ENCODE assay signal across 20 mouse cellular contexts in genomic region chr7:79892576-79893428, GRCm38 (mm10). TPM values are rescaled to one million over a fixed set of nuclear protein-coding genes. Genes with fewer than 3 reads are reported as not detected.
A peak's percentile ranks its signal among the peaks of the same experiment; 100 is the strongest.
DNase-seq lines count a peak whose midpoint lies in the region; ATAC-seq lines count a peak whose summit lies in the region.
"Had no signal": no experiment of that assay in that cellular context is flagged by ENCODE, and none has a peak within 500 bp of the region (broad histone marks: within the 10 kb centered on the region; RNA-seq: fewer than 3 reads in every experiment).

No protein-coding gene starts in this region.

- no peaks in the 10 kb centered on the region for H3K27me3 ChIP-seq in forebrain, embryonic 11.5 days (ENCODE audit: control insufficient read depth, insufficient read depth, low read length)
- H3K27me3 ChIP-seq in forebrain, embryonic 16.5 days (replicated peaks; ENCODE audit: control insufficient read depth, insufficient read depth, low read length): no peaks in the 10 kb centered on the region
- no peaks in the 10 kb centered on the region for H3K27me3 ChIP-seq in kidney, embryonic 14.5 days (ENCODE audit: control insufficient read depth, insufficient read depth, low read length)
- no peaks in the 10 kb centered on the region for H3K27me3 ChIP-seq in intestine, embryonic 14.5 days (replicated peaks; ENCODE audit: control insufficient read depth, insufficient read depth, low read length)
- H3K27me3 ChIP-seq: CH12.LX; forebrain, embryonic 12.5 days; neural tube, embryonic 15.5 days had no signal

- 93% methylated on average over 6 of the region's 6 CpGs for WGBS in forebrain, embryonic 11.5 days
- 94% methylated on average over 6 of the region's 6 CpGs for WGBS in forebrain, embryonic 16.5 days
- 73% methylated on average over 6 of the region's 6 CpGs for WGBS in kidney, embryonic 14.5 days
- WGBS in intestine, embryonic 14.5 days: 71% methylated on average over 6 of the region's 6 CpGs

- no peak overlapping the region for H3K4me2 ChIP-seq in forebrain, embryonic 11.5 days (ENCODE audit: low read depth, low read length, severe bottlenecking)
- H3K4me2 ChIP-seq in forebrain, embryonic 16.5 days (ENCODE audit: low read length): no peak overlapping the region
- no peak overlapping the region for H3K4me2 ChIP-seq in kidney, embryonic 14.5 days (replicated peaks; ENCODE audit: low read depth, low read length)
- no peak overlapping the region for H3K4me2 ChIP-seq in intestine, embryonic 14.5 days (ENCODE audit: low read length)
- H3K4me2 ChIP-seq: forebrain, embryonic 12.5 days; heart, embryonic 11.5 days; neural tube, embryonic 15.5 days had no signal

- H3K36me3 ChIP-seq in forebrain, embryonic 11.5 days (ENCODE audit: control insufficient read depth, insufficient read depth, low read length): no peaks in the 10 kb centered on the region; the same call in 1 of the 2 replicates
- peaks cover 2% of the 10 kb centered on the region for H3K36me3 ChIP-seq in forebrain, embryonic 16.5 days (ENCODE audit: control insufficient read depth, insufficient read depth)
- peaks cover 14% of the 10 kb centered on the region for H3K36me3 ChIP-seq in kidney, embryonic 14.5 days (ENCODE audit: control insufficient read depth, insufficient read depth, low read length)
- peaks cover 26% of the 10 kb centered on the region; the same call in 1 of the 2 replicates for H3K36me3 ChIP-seq in intestine, embryonic 14.5 days (ENCODE audit: control insufficient read depth, insufficient read depth, low read length)

- H3K27ac ChIP-seq in forebrain, embryonic 11.5 days (ENCODE audit: low read depth, low read length): no peak overlapping the region
- no peak overlapping the region for H3K27ac ChIP-seq in forebrain, embryonic 16.5 days (ENCODE audit: low read length)
- peak overlapping the region; percentile 47; the same call in 1 of the 2 replicates for H3K27ac ChIP-seq in kidney, embryonic 14.5 days (ENCODE audit: low read depth, low read length)
- H3K27ac ChIP-seq in intestine, embryonic 14.5 days (ENCODE audit: low read depth): peak overlapping the region; percentile 57; the same call in 1 of the 2 replicates
- H3K27ac ChIP-seq: forebrain, embryonic 12.5 days; layer of hippocampus, adult 2 months; neural tube, embryonic 15.5 days had no signal

- no peaks in the 10 kb centered on the region for H3K9me3 ChIP-seq in forebrain, embryonic 11.5 days (ENCODE audit: control insufficient read depth, low read length)
- H3K9me3 ChIP-seq in forebrain, embryonic 16.5 days (ENCODE audit: control insufficient read depth, low read length): no peaks in the 10 kb centered on the region
- H3K9me3 ChIP-seq in kidney, embryonic 14.5 days (ENCODE audit: control insufficient read depth, low read length): no peaks in the 10 kb centered on the region
- H3K9me3 ChIP-seq in intestine, embryonic 14.5 days (ENCODE audit: control insufficient read depth, low read length): no peaks in the 10 kb centered on the region
- H3K9me3 ChIP-seq: forebrain, embryonic 12.5 days; neural tube, embryonic 15.5 days had no signal

- H3K4me3 ChIP-seq in forebrain, embryonic 11.5 days (ENCODE audit: low read depth, low read length): no peak overlapping the region
- H3K4me3 ChIP-seq in forebrain, embryonic 16.5 days (replicated peaks; ENCODE audit: low read length): no peak overlapping the region
- no peak overlapping the region for H3K4me3 ChIP-seq in kidney, embryonic 14.5 days (ENCODE audit: low read length)
- H3K4me3 ChIP-seq in intestine, embryonic 14.5 days (ENCODE audit: low read depth, low read length): no peak overlapping the region
- H3K4me3 ChIP-seq: forebrain, embryonic 12.5 days; layer of hippocampus, adult 2 months; neural tube, embryonic 15.5 days had no signal

- H3K4me1 ChIP-seq in forebrain, embryonic 11.5 days (replicated peaks; ENCODE audit: control insufficient read depth, insufficient read depth, low read length): no peaks in the 10 kb centered on the region
- no peaks in the 10 kb centered on the region for H3K4me1 ChIP-seq in forebrain, embryonic 16.5 days (replicated peaks; ENCODE audit: control insufficient read depth, insufficient read depth, low read length)
- H3K4me1 ChIP-seq in kidney, embryonic 14.5 days (ENCODE audit: control insufficient read depth, insufficient read depth, low read length): peaks cover 7% of the 10 kb centered on the region
- H3K4me1 ChIP-seq in intestine, embryonic 14.5 days (replicated peaks; ENCODE audit: control insufficient read depth, insufficient read depth, low read length): no peaks in the 10 kb centered on the region
- H3K4me1 ChIP-seq: forebrain, embryonic 12.5 days; neural tube, embryonic 15.5 days had no signal

- DNase-seq in forebrain, embryonic 11.5 days (ENCODE audit: low spot score): peak; percentile 6
- no peak for DNase-seq in kidney, postnatal 10 days
- DNase-seq in 3T3-L1 (ENCODE audit: low read depth, low spot score): peak; percentile 23
- DNase-seq in intestine, embryonic 14.5 days (ENCODE audit: low spot score): no peak
- no peak for DNase-seq in B cell, adult 2 months
- DNase-seq in cerebellum, postnatal 36 days: no peak
- DNase-seq: adrenal gland, adult 8-10 months; cerebellum, adult 9-11 months; gastrocnemius, postnatal 10 days; layer of hippocampus, postnatal 36 days; liver; thymus, postnatal 14 days had no signal

- no peak overlapping the region for H3K9ac ChIP-seq in forebrain, embryonic 11.5 days (ENCODE audit: low read length)
- H3K9ac ChIP-seq in forebrain, embryonic 16.5 days (replicated peaks; ENCODE audit: low read depth, low read length): no peak overlapping the region
- H3K9ac ChIP-seq in kidney, embryonic 14.5 days (ENCODE audit: low read depth, low read length): no peak overlapping the region
- no peak overlapping the region for H3K9ac ChIP-seq in intestine, embryonic 14.5 days (ENCODE audit: low read length)
- H3K9ac ChIP-seq: forebrain, embryonic 12.5 days; neural tube, embryonic 15.5 days had no signal

- no peak for ATAC-seq in forebrain, embryonic 11.5 days (replicated peaks; ENCODE audit: low FRiP score)
- no peak for ATAC-seq in forebrain, embryonic 16.5 days
- ATAC-seq in kidney, embryonic 14.5 days (ENCODE audit: low FRiP score, low TSS enrichment): 0 out of 2 replicates have a peak, but pooled peaks have one; percentile 49
- no peak; the same call in 1 of the 2 replicates for ATAC-seq in intestine, embryonic 14.5 days (replicated peaks; ENCODE audit: low FRiP score, low TSS enrichment, low read depth)
- ATAC-seq: midbrain, embryonic 16.5 days had no signal

RNA-seq across cellular contexts. Expression of gene Ap3s2, which starts 27.6 kb away (rescaled TPM):
- polyA plus RNA-seq in forebrain, embryonic 11.5 days (2014; fragmentation: Nextera tagmentation; extraction: Ambion mirVana): 46.6 and 53.1 TPM in 2 replicates
- polyA plus RNA-seq in forebrain, embryonic 16.5 days (2015; fragmentation: Nextera tagmentation; extraction: Ambion mirVana): 45.1 and 48.7 TPM in 2 replicates
- 33.9 and 39.3 TPM in 2 replicates for polyA plus RNA-seq in kidney, embryonic 14.5 days (2014; fragmentation: Nextera tagmentation; extraction: Ambion mirVana)
- 30.0 and 30.9 TPM in 2 replicates for polyA plus RNA-seq in intestine, embryonic 14.5 days (2014; fragmentation: Nextera tagmentation; extraction: Ambion mirVana)

RNA-seq across cellular contexts. Expression of gene Anpep, which starts 31.9 kb away (rescaled TPM):
- polyA plus RNA-seq in forebrain, embryonic 11.5 days (2014; fragmentation: Nextera tagmentation; extraction: Ambion mirVana): 4.1 and 4.6 TPM in 2 replicates
- 2.1 and 3.6 TPM in 2 replicates for polyA plus RNA-seq in forebrain, embryonic 16.5 days (2015; fragmentation: Nextera tagmentation; extraction: Ambion mirVana)
- 23.7 and 39.0 TPM in 2 replicates for polyA plus RNA-seq in kidney, embryonic 14.5 days (2014; fragmentation: Nextera tagmentation; extraction: Ambion mirVana)
- polyA plus RNA-seq in intestine, embryonic 14.5 days (2014; fragmentation: Nextera tagmentation; extraction: Ambion mirVana): 88.2 and 94.9 TPM in 2 replicates

RNA-seq across cellular contexts. Expression of gene Arpin, which starts 42.4 kb away (rescaled TPM):
- polyA plus RNA-seq in forebrain, embryonic 11.5 days (2014; fragmentation: Nextera tagmentation; extraction: Ambion mirVana): 20.8 and 23.0 TPM in 2 replicates
- polyA plus RNA-seq in forebrain, embryonic 16.5 days (2015; fragmentation: Nextera tagmentation; extraction: Ambion mirVana): 12.5 and 14.4 TPM in 2 replicates
- 28.5 and 35.5 TPM in 2 replicates for polyA plus RNA-seq in kidney, embryonic 14.5 days (2014; fragmentation: Nextera tagmentation; extraction: Ambion mirVana)
- polyA plus RNA-seq in intestine, embryonic 14.5 days (2014; fragmentation: Nextera tagmentation; extraction: Ambion mirVana): 46.7 and 51.0 TPM in 2 replicates

Comparison
In these comparisons a context has a peak if more than half of its experiments do, and no peak if none do; other contexts are left out.
1. DNase-seq: peak in forebrain, embryonic 11.5 days (single experiment) and 3T3-L1 (single experiment); none in kidney, postnatal 10 days (single experiment), intestine, embryonic 14.5 days (single experiment), B cell, adult 2 months (0 of 2) and cerebellum, postnatal 36 days (0 of 2).
2. H3K27ac ChIP-seq: peak in kidney, embryonic 14.5 days (single experiment) and intestine, embryonic 14.5 days (single experiment); none in forebrain, embryonic 11.5 days (single experiment) and forebrain, embryonic 16.5 days (single experiment).